Mouse (Mus musculus) cortical plate, adult 2 months (tissue): ENCODE data around the gene Tbx21.

ENCODE experiments used
- CTCF ChIP-seq: fragments of 200-500 bp; IDR thresholded peaks from 2 replicates; pipeline ENCODE4 v1.5.1; 2011; ENCODE audit warnings: mild to moderate bottlenecking, control low read depth, low read length; ENCODE audit not compliant: insufficient read depth; ENCODE audit errors: extremely low read depth
- POLR2A ChIP-seq: fragments of 200-500 bp; IDR thresholded peaks from 2 replicates; pipeline ENCODE4 v1.6.1; 2011; ENCODE audit warnings: mild to moderate bottlenecking, low read length, control low read depth; ENCODE audit not compliant: insufficient read depth; ENCODE audit errors: extremely low read depth

DNA sequence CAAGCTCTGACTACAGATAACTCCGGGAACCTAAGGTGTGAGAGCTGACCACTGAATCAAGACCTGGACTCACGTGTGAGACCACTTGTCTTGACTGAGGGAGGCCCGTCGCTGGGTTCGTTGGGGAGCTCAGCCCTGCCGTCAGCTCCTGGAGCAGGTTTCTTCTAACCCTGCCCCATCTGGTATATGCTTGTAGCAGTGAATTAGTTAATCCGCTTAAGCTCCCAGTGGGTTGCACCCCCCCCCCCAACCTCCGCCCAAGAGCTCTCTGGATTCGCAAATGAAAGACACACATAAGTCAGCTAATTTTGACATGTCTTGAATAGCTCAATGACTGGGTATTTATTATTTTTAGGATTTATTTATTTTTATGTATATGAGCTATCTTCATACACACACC, 34.8 kb downstream of the Tbx21 start:
- TF ChIP-seq CTCF (no peak), POLR2A (no peak)
